Mouse (Mus musculus) hindbrain, postnatal 0 days (tissue): ENCODE measurements around the gene Dgcr2. TPM values are rescaled to one million over a fixed set of nuclear protein-coding genes. Genes with fewer than 3 reads are reported as not detected.
A peak's percentile ranks its signal among the peaks of the same experiment; 100 is the strongest.

Experiments used
- ATAC-seq: fragments of 200-750 bp; cut with Nextera tagmentation; 2 replicates; pipeline ENCODE4 v1.8.0; 2017; ENCODE audit warnings: mild to moderate bottlenecking, moderate TSS enrichment, moderate library complexity
- DNase-seq: peaks from one replicate; pipeline ENCODE4 v3.0.0-alpha.2; 2015; ENCODE audit warnings: low spot score
- H3K27ac ChIP-seq: fragments of 300-500 bp; sonication (generic); 2 replicates; pipeline ENCODE4 v1.5.1; 2014; ENCODE audit warnings: mild to moderate bottlenecking
- H3K27me3 ChIP-seq: fragments of 300-500 bp; sonication (generic); 2 replicates; pipeline ENCODE4 v1.6.1; 2014; ENCODE audit warnings: low read length, mixed read lengths; ENCODE audit not compliant: insufficient read depth
- H3K36me3 ChIP-seq: fragments of 300-500 bp; sonication (generic); 2 replicates; pipeline ENCODE4 v1.6.1; 2014; ENCODE audit warnings: low read length, mixed read lengths; ENCODE audit not compliant: insufficient read depth
- H3K4me1 ChIP-seq: fragments of 300-500 bp; sonication (generic); 2 replicates; pipeline ENCODE4 v1.6.1; 2014; ENCODE audit warnings: antibody characterized with exemption, low read length, mixed read lengths; ENCODE audit not compliant: insufficient read depth
- H3K4me2 ChIP-seq: fragments of 300-500 bp; sonication (generic); 2 replicates; pipeline ENCODE4 v1.6.1; 2014; ENCODE audit warnings: low read depth, mild to moderate bottlenecking, low read length, moderate library complexity, mixed read lengths
- H3K4me3 ChIP-seq: fragments of 300-500 bp; sonication (generic); 2 replicates; pipeline ENCODE4 v1.5.1; 2014; ENCODE audit warnings: low read length
- H3K9ac ChIP-seq: fragments of 300-500 bp; sonication (generic); replicated peaks from 2 replicates; pipeline ENCODE4 v1.6.1; 2014; ENCODE audit warnings: mild to moderate bottlenecking, low read length, moderate library complexity, mixed read lengths
- H3K9me3 ChIP-seq: fragments of 300-500 bp; sonication (generic); 2 replicates; pipeline ENCODE4 v1.6.1; 2016; ENCODE audit warnings: low read length, mixed read lengths
- CTCF ChIP-seq: IDR thresholded peaks from 2 replicates; pipeline ENCODE4 v1.5.1; 2016; ENCODE audit warnings: antibody characterized with exemption, control low read depth, low read depth
- WGBS: fragments of 180-500 bp; shearing (Covaris S2); extraction: QIAGEN DNeasy Blood & Tissue Kit; methylation state at CpG from one replicate; pipeline ENCODE4 v1.1.7; 2014; 5-methylcytosine and 5-hydroxymethylcytosine counted together
- polyA plus RNA-seq: library from polyadenylated mRNA; unstranded; fragments of >200 nt; fragmentation: Nextera tagmentation; extraction: Ambion mirVana; gene quantifications from 2 replicates; pipeline ENCODE4 v1.2.1, GENCODE M21; 2015
- total RNA-seq: library from RNA; depleted of rRNA; stranded (reverse); fragments of >200 nt; gene quantifications from 2 replicates; pipeline ENCODE4 v1.2.3, GENCODE M21; 2014

Gene Dgcr2
- total and polyA plus RNA-seq, 2 experiments from 2014 or later: 88.8 to 199 TPM

DNA sequence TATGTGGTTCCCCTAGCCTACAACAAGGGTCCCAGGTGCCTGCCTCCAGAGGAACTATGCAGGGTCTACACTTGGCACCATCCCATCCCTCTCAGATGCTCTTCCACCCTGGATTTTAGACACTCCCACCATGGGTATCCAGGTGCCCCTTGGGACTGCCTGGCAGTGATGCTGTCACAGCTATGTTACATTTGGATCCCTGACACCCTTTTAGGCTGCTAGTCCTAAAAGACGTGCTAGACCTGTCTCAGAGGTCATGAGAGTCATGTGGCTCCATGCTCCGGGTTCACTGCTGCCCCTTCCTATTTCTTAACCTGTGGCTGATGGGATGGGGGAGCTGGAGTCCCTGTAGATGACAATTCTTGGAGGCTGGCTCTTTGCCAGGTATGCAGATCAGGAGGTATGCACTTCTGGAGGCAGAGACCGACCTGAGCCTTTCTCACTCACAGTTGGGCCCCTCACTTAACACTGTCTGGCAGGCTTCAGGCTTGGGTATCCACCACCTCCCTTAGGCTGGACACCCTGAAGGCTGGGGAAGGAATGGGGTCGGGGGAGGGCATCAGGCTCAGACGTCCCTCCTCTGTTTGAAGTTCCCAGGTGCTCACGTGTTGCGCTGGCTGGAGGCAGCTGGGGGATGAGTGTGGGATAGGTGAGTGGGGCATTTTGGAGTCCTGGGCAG lies 96.4 kb downstream of the Dgcr2 start:
- H3K4me1 ChIP-seq: peaks cover 31% of the 10 kb centered on the region
- WGBS: 5% methylated on average over 7 of the region's 7 CpGs
- no peak for TF ChIP-seq CTCF
- H3K9me3 ChIP-seq: no peaks in the 10 kb centered on the region
- no peak for DNase-seq
- no peaks in the 10 kb centered on the region for H3K36me3 ChIP-seq
- H3K4me2 ChIP-seq: no peak overlapping the region
- no peak for ATAC-seq
- H3K27me3 ChIP-seq: peaks cover 73% of the 10 kb centered on the region
- no peak overlapping the region for H3K27ac ChIP-seq
- H3K4me3 ChIP-seq: no peak overlapping the region
- no peak overlapping the region for H3K9ac ChIP-seq

DNA sequence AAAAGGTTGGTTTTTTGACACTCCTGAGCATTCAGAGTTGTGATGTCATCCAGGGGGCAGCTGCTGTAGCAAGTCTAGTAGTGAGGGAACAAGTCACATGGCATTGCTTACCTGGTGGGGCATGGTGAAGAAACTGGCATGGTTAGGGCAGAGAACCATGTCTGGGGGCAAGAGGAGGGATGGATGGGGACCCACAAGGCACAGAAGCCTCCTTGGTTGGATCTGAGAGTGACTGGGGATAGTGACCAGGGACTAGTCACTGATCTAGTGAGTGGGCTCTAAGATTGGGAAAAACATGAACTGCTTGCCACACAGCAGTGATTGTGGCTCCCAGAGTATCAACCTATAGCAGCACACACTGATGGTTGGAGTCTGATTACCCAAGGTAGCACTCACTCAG lies 98.8 kb downstream of the Dgcr2 start:
- Histone ChIP-seq H3K4me1 (peaks cover 25% of the 10 kb centered on the region), H3K9ac (no peak overlapping the region), H3K27ac (no peak overlapping the region), H3K36me3 (no peaks in the 10 kb centered on the region), H3K9me3 (no peaks in the 10 kb centered on the region), H3K27me3 (peaks cover 72% of the 10 kb centered on the region), H3K4me3 (no peak overlapping the region), H3K4me2 (no peak overlapping the region)
- no peak for DNase-seq
- ATAC-seq: no peak
- no peak for TF ChIP-seq CTCF

- ATAC-seq: no peak
- H3K4me1 ChIP-seq: peaks cover 18% of the 10 kb centered on the region
- H3K27ac ChIP-seq: no peak overlapping the region
- peak overlapping the region; percentile 55 for H3K4me3 ChIP-seq
- H3K36me3 ChIP-seq: no peaks in the 10 kb centered on the region
- H3K27me3 ChIP-seq: peaks cover 62% of the 10 kb centered on the region
- DNase-seq: no peak
- H3K9me3 ChIP-seq: no peaks in the 10 kb centered on the region
- WGBS: 7% methylated on average over 42 of the region's 45 CpGs
- H3K4me2 ChIP-seq: peak overlapping the region; percentile 88
- TF ChIP-seq CTCF: no peak
- H3K9ac ChIP-seq: peak overlapping the region; percentile 58; the same call in 1 of the 2 replicates
Measured at GRCm38 (mm10) chr16:17798321-17799180, 99.8 kb downstream of the Dgcr2 start.

- H3K27ac ChIP-seq: no peak overlapping the region
- DNase-seq (no peak), ATAC-seq (peak; percentile 8; the same call in 1 of the 2 replicates)
- H3K4me2 ChIP-seq: peak overlapping the region; percentile 88
- peak overlapping the region; percentile 55 for H3K4me3 ChIP-seq
- peaks cover 14% of the 10 kb centered on the region for H3K4me1 ChIP-seq
- H3K36me3 ChIP-seq: no peaks in the 10 kb centered on the region; the same call in 1 of the 2 replicates
- TF ChIP-seq CTCF: no peak
- H3K27me3 ChIP-seq: peaks cover 56% of the 10 kb centered on the region
- peak overlapping the region; percentile 58; the same call in 1 of the 2 replicates for H3K9ac ChIP-seq
- no peaks in the 10 kb centered on the region for H3K9me3 ChIP-seq
- WGBS: 4% methylated on average over 29 of the region's 29 CpGs
Measured at GRCm38 (mm10) chr16:17797812-17798311, 100.5 kb downstream of the Dgcr2 start.

- Histone ChIP-seq H3K9ac (peak within 1 kb of the TSS; percentile 58), H3K36me3 (peaks cover 5% of the 10 kb centered on the region; the same call in 1 of the 2 replicates), H3K27me3 (peaks cover 49% of the 10 kb centered on the region), H3K4me3 (peak within 1 kb of the TSS; percentile 55), H3K9me3 (no peaks in the 10 kb centered on the region), H3K4me2 (peak within 1 kb of the TSS; percentile 88), H3K27ac (no peak within 1 kb of the TSS), H3K4me1 (peaks cover 8% of the 10 kb centered on the region)
- no peak for TF ChIP-seq CTCF
- WGBS: 3% methylated on average over 61 of the region's 81 CpGs
- peak; percentile 35; the same call in 1 of the 2 replicates for ATAC-seq
- DNase-seq: peak; percentile 36
Measured at GRCm38 (mm10) chr16:17796971-17797811, 101.2 kb downstream of the Dgcr2 start, which contains the start of gene Scarf2. TSS of gene Scarf2 (plus strand) at chr16:17797282.

DNA sequence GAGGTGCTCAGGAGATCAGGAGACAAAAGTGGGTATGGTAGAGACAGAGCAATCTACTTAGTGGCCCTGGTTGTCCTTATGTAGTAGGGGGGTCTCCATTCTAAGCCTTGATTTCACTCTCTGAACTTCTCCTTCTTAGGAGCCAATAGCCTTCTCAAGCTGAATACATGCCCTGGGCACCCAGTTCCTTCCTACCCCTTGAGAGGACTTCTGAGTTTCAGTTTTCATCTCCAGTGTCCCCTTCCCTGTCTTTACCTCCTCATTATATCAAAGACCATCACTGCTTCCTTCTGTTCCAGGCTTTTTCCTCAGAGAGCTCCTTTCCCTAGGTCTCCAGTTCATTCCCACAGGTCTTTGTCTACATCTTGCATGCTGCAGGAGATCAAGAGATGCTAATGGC lies 101.8 kb downstream of the Dgcr2 start:
- Histone ChIP-seq H3K27ac (no peak overlapping the region), H3K4me2 (peak overlapping the region; percentile 88), H3K4me3 (peak overlapping the region; percentile 55), H3K9ac (no peak overlapping the region), H3K4me1 (peaks cover 8% of the 10 kb centered on the region), H3K27me3 (peaks cover 43% of the 10 kb centered on the region), H3K36me3 (peaks cover 10% of the 10 kb centered on the region; the same call in 1 of the 2 replicates), H3K9me3 (no peaks in the 10 kb centered on the region)
- no peak for TF ChIP-seq CTCF
- no peak for ATAC-seq
- DNase-seq: no peak
